In genomic region chr5:100459468-100459867, GRCm38 (mm10) we compare ENCODE assay signal across 21 mouse cellular contexts. TPM values are rescaled to one million over a fixed set of nuclear protein-coding genes. Genes with fewer than 3 reads are reported as not detected.
DNase-seq lines count a peak whose midpoint lies in the region; ATAC-seq and TF ChIP-seq lines count a peak whose summit lies in the region.
"Had no signal": no experiment of that assay in that cellular context is flagged by ENCODE, and none has a peak within 500 bp of the region (broad histone marks: within the 10 kb centered on the region; RNA-seq: fewer than 3 reads in every experiment).

No protein-coding gene starts in this region.

- no peak overlapping the region for H3K4me2 ChIP-seq in midbrain, embryonic 11.5 days
- no peak overlapping the region for H3K4me2 ChIP-seq in midbrain, embryonic 16.5 days (ENCODE audit: low read length)

- no peak overlapping the region for H3K27ac ChIP-seq in heart, embryonic 10.5 days
- H3K27ac ChIP-seq in heart, adult 2 months = no peak overlapping the region
- H3K27ac ChIP-seq in midbrain, embryonic 11.5 days (ENCODE audit: low read depth, low read length) = no peak overlapping the region
- no peak overlapping the region for H3K27ac ChIP-seq in midbrain, embryonic 16.5 days (ENCODE audit: low read length)

- no peaks in the 10 kb centered on the region for H3K79me2 ChIP-seq in heart, adult 2 months (replicated peaks; ENCODE audit: control insufficient read depth, insufficient read depth, low read length)

- TF ChIP-seq CTCF in heart, adult 2 months (IDR thresholded peaks at IDR 0.05) = no peak

- H3K27me3 ChIP-seq in heart, embryonic 10.5 days (ENCODE audit: insufficient read depth, poor library complexity, severe bottlenecking) = no peaks in the 10 kb centered on the region
- H3K27me3 ChIP-seq in heart, adult 2 months (ENCODE audit: control insufficient read depth, insufficient read depth, low read length) = no peaks in the 10 kb centered on the region
- no peaks in the 10 kb centered on the region for H3K27me3 ChIP-seq in midbrain, embryonic 11.5 days (ENCODE audit: control insufficient read depth, insufficient read depth, low read length)
- no peaks in the 10 kb centered on the region for H3K27me3 ChIP-seq in midbrain, embryonic 16.5 days (ENCODE audit: control insufficient read depth, insufficient read depth, low read depth, low read length)
- H3K27me3 ChIP-seq: CH12.LX, Patski had no signal

- no peaks in the 10 kb centered on the region for H3K9me3 ChIP-seq in heart, embryonic 10.5 days
- H3K9me3 ChIP-seq in midbrain, embryonic 11.5 days (ENCODE audit: control insufficient read depth, low read length) = no peaks in the 10 kb centered on the region
- no peaks in the 10 kb centered on the region for H3K9me3 ChIP-seq in midbrain, embryonic 16.5 days (replicated peaks; ENCODE audit: control insufficient read depth, low read length, poor library complexity, severe bottlenecking)
- H3K9me3 ChIP-seq: G1E had no signal

- H3K36me3 ChIP-seq in heart, embryonic 10.5 days = peaks cover 65% of the 10 kb centered on the region
- H3K36me3 ChIP-seq in heart, adult 2 months (ENCODE audit: control insufficient read depth, insufficient read depth, low read length) = no peaks in the 10 kb centered on the region
- H3K36me3 ChIP-seq in midbrain, embryonic 11.5 days (ENCODE audit: control insufficient read depth, insufficient read depth, low read length) = peaks cover 4% of the 10 kb centered on the region
- peaks cover 14% of the 10 kb centered on the region for H3K36me3 ChIP-seq in midbrain, embryonic 16.5 days (ENCODE audit: control insufficient read depth, insufficient read depth, low read length)

- H3K9ac ChIP-seq in heart, adult 2 months (ENCODE audit: low read depth, low read length) = no peak overlapping the region
- H3K9ac ChIP-seq in midbrain, embryonic 11.5 days (ENCODE audit: low read length) = no peak overlapping the region
- no peak overlapping the region for H3K9ac ChIP-seq in midbrain, embryonic 16.5 days (ENCODE audit: low read depth, low read length)

- 92% methylated on average over 5 of the region's 5 CpGs for WGBS in heart, embryonic 10.5 days
- WGBS in heart, adult 2 months = 95% methylated on average over 5 of the region's 5 CpGs
- WGBS in midbrain, embryonic 11.5 days = 93% methylated on average over 5 of the region's 5 CpGs
- WGBS in midbrain, embryonic 16.5 days = 96% methylated on average over 5 of the region's 5 CpGs

- no peak overlapping the region for H3K4me3 ChIP-seq in heart, embryonic 10.5 days
- no peak overlapping the region for H3K4me3 ChIP-seq in heart, adult 2 months
- H3K4me3 ChIP-seq in midbrain, embryonic 11.5 days (ENCODE audit: low read depth, low read length) = no peak overlapping the region
- no peak overlapping the region for H3K4me3 ChIP-seq in midbrain, embryonic 16.5 days (ENCODE audit: low read depth, low read length)

- no peak for ATAC-seq in midbrain, embryonic 11.5 days (ENCODE audit: low FRiP score)
- ATAC-seq in midbrain, embryonic 16.5 days = no peak
- ATAC-seq: activated CD4-positive, CD25-positive, alpha-beta regulatory T cell, adult 4 months; CD4-positive, CD25-positive, alpha-beta regulatory T cell, adult 4 months; Patski had no signal

- intact Hi-C loops in heart, postnatal 25 days (cut with DNase I) = no loop called here
- intact Hi-C loops in heart, adult 2 months (cut with DNase I) = no loop called here

- no peak for TF ChIP-seq EP300 in heart, adult 2 months (IDR thresholded peaks at IDR 0.05; ENCODE audit: insufficient read depth, low read depth, low read length)

- peak; percentile 60 for DNase-seq in heart, adult 11 months
- no peak for DNase-seq in heart, postnatal 25 days (ENCODE audit: low spot score)
- peak; percentile 58 for DNase-seq in heart, embryonic 10.5 days (ENCODE audit: low spot score)
- no peak for DNase-seq in heart, adult 2 months
- peak; percentile 8 for DNase-seq in midbrain, embryonic 11.5 days (ENCODE audit: low spot score, missing footprints)
- DNase-seq: adrenal gland, adult 2 months; adrenal gland, adult 8-10 months; adrenal gland, postnatal 10 days; adrenal gland, postnatal 14 days; adrenal gland, postnatal 25 days; adrenal gland, postnatal 36 days; B cell, adult 2 months; cerebellum, adult 11 months; cerebellum, adult 11-12 months; cerebellum, adult 18-20 months had no signal

- H3K4me1 ChIP-seq in heart, embryonic 10.5 days = no peaks in the 10 kb centered on the region
- H3K4me1 ChIP-seq in heart, adult 2 months (ENCODE audit: control insufficient read depth, insufficient read depth, low read length) = no peaks in the 10 kb centered on the region
- H3K4me1 ChIP-seq in midbrain, embryonic 11.5 days (ENCODE audit: control insufficient read depth, insufficient read depth, low read length) = no peaks in the 10 kb centered on the region
- H3K4me1 ChIP-seq in midbrain, embryonic 16.5 days (ENCODE audit: control insufficient read depth, insufficient read depth, low read length) = no peaks in the 10 kb centered on the region

- TF ChIP-seq POLR2A in heart, adult 2 months (IDR thresholded peaks at IDR 0.05; ENCODE audit: insufficient read depth, low read depth, low read length) = no peak

RNA-seq across cellular contexts. Expression of gene Lin54, which starts 41.0 kb away (rescaled TPM):
- total RNA-seq in heart, postnatal 25 days (2021) = 1 to 10 TPM; 8.2 to 9.4 TPM
- 10.4 and 13.4 TPM in 2 replicates for polyA plus RNA-seq in heart, embryonic 10.5 days (2016; fragmentation: Nextera tagmentation; extraction: Ambion mirVana)
- total RNA-seq in heart, adult 2 months (2021) = 1 to 10 TPM; 7.2 to 8.3 TPM
- 3.1 and 3.4 TPM in 2 replicates for polyA plus RNA-seq in heart, adult 2 months (2012; rRNA removed)
- polyA plus RNA-seq in midbrain, embryonic 11.5 days (2014; fragmentation: Nextera tagmentation; extraction: Ambion mirVana) = 18.7 and 21.4 TPM in 2 replicates
- 7.9 and 8.3 TPM in 2 replicates for polyA plus RNA-seq in midbrain, embryonic 16.5 days (2015; fragmentation: Nextera tagmentation; extraction: Ambion mirVana)

RNA-seq across cellular contexts. Expression of gene Sec31a, which starts 43.4 kb away (rescaled TPM):
- 100 to 1,000 TPM; 111 to 116 TPM for total RNA-seq in heart, postnatal 25 days (2021)
- 156 and 180 TPM in 2 replicates for polyA plus RNA-seq in heart, embryonic 10.5 days (2016; fragmentation: Nextera tagmentation; extraction: Ambion mirVana)
- 100 to 1,000 TPM; 101 to 111 TPM for total RNA-seq in heart, adult 2 months (2021)
- polyA plus RNA-seq in heart, adult 2 months (2012; rRNA removed) = 184 and 201 TPM in 2 replicates
- 92.2 and 100 TPM in 2 replicates for polyA plus RNA-seq in midbrain, embryonic 11.5 days (2014; fragmentation: Nextera tagmentation; extraction: Ambion mirVana)
- 91.0 and 92.6 TPM in 2 replicates for polyA plus RNA-seq in midbrain, embryonic 16.5 days (2015; fragmentation: Nextera tagmentation; extraction: Ambion mirVana)

RNA-seq across cellular contexts. Expression of gene Cops4, which starts 58.6 kb away (rescaled TPM):
- 10 to 100 TPM; 79.7 to 85.4 TPM for total RNA-seq in heart, postnatal 25 days (2021)
- polyA plus RNA-seq in heart, embryonic 10.5 days (2016; fragmentation: Nextera tagmentation; extraction: Ambion mirVana) = 172 and 203 TPM in 2 replicates
- total RNA-seq in heart, adult 2 months (2021) = 10 to 100 TPM; 84.8 to 86.2 TPM
- 37.9 and 57.3 TPM in 2 replicates for polyA plus RNA-seq in heart, adult 2 months (2012; rRNA removed)
- 242 and 251 TPM in 2 replicates for polyA plus RNA-seq in midbrain, embryonic 11.5 days (2014; fragmentation: Nextera tagmentation; extraction: Ambion mirVana)
- 177 TPM in 2 replicates for polyA plus RNA-seq in midbrain, embryonic 16.5 days (2015; fragmentation: Nextera tagmentation; extraction: Ambion mirVana)

Comparison
In these comparisons a context has a peak if more than half of its experiments do, and no peak if none do; other contexts are left out.
1. DNase-seq: peak in heart, adult 11 months (single experiment), heart, embryonic 10.5 days (single experiment) and midbrain, embryonic 11.5 days (single experiment); none in heart, postnatal 25 days (single experiment) and heart, adult 2 months (0 of 2).